Mouse (Mus musculus) bone marrow macrophage, adult 2 months (primary cell): Measurements from ENCODE around the gene Pzp.

ENCODE experiments used
- CTCF ChIP-seq: IDR thresholded peaks from 2 replicates; pipeline ENCODE4 v1.5.1; 2012; ENCODE audit warnings: low read depth, mild to moderate bottlenecking, low read length, moderate library complexity
- POLR2A ChIP-seq: IDR thresholded peaks from 2 replicates; pipeline ENCODE4 v1.6.1; 2012; ENCODE audit warnings: mild to moderate bottlenecking, low read depth, low read length, borderline replicate concordance

DNA sequence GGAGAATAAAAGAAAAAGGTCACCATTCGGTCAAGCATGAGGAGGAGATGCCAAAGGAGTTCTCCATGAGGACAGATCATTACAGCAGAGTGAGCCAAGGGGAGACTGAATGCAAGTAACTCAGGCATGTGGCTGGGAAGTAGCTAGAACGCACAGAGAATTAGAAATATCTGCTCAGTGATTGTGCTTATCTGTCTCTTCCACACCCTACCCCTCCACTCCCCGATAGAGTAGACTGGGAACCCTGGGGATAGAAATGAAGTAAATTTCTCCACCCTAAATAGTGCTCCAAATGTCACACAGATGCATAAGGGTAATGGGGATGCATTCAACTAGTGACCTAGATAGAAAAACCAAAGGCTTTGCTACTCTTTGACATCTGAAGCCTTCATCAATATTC, 60.0 kb downstream of the Pzp start:
- no peak for TF ChIP-seq CTCF
- no peak for TF ChIP-seq POLR2A
